Mouse (Mus musculus) left cerebral cortex, postnatal 14 days (tissue): ENCODE measurements at regions not wholly inside any gene's neighbourhood (a gene's known extent, or its start where the extent isn't known, plus 50 kb on each side); places are given as distances from the start of the nearest gene placed in this dataset.

Source experiments
- DNase-seq, 2 experiments: peaks; one replicate each; pipeline ENCODE4 v3.0.0; 2021 to 2022; ENCODE audit warnings: low spot score in 2 of 2, mixed read lengths in 1 of 2
- intact Hi-C: fragments of 180-260 bp; cut with DNase I; formaldehyde crosslinking; loops from one replicate; pipeline ENCODE4 v1.15.1; 2025

- intact Hi-C loops: no loop called here
- no peak for DNase-seq
Observed at GRCm38 (mm10) chr3:41480186-41480585, 75.3 kb upstream of the Jade1 start.

- intact Hi-C loops: no loop called here
- DNase-seq: no peak
Observed at GRCm38 (mm10) chr3:41478971-41479370, 76.6 kb upstream of the Jade1 start.

GRCm38 (mm10) chr3:41476516-41476915 is 79.0 kb upstream of the Jade1 start:
- peak; percentile 6 to 45 for DNase-seq
- intact Hi-C loops: no loop called here

- intact Hi-C loops: no loop called here
- no peak for DNase-seq
Observed at GRCm38 (mm10) chr3:41472586-41472985, 82.9 kb upstream of the Jade1 start.

DNA sequence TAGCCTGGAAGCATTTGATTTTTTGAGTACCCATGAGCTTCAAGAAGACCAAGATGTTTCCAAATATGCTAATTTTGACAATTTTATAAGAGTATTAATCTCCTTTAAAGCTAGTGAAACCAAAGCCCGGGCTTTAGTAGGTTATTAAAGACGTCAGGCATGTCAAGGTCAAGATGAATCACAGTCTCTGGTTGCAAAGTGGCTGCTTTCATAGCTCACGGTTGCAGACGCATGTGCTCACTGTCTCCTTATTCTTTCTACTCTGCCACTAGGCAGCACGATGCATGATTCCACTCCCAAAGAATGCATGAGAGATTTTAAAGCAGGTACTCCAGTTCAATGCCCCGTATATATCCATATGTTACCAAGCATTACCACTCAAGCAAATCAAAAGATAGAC is 86.4 kb upstream of the Jade1 start:
- intact Hi-C loops: no loop called here
- no peak for DNase-seq

- intact Hi-C loops: no loop called here
- DNase-seq: no peak
Observed at GRCm38 (mm10) chr3:41467857-41468256, 87.7 kb upstream of the Jade1 start.

GRCm38 (mm10) chr3:41465893-41466292 is 89.6 kb upstream of the Jade1 start:
- no peak for DNase-seq
- intact Hi-C loops: no loop called here

- intact Hi-C loops: no loop called here
- peak; percentile 23 to 64 for DNase-seq
Observed at GRCm38 (mm10) chr3:41462953-41463644, 92.4 kb upstream of the Jade1 start.

GRCm38 (mm10) chr3:41460131-41460530 is 95.4 kb upstream of the Jade1 start:
- DNase-seq: no peak
- intact Hi-C loops: no loop called here

- intact Hi-C loops: no loop called here
Observed at GRCm38 (mm10) chr3:41458156-41458555, 97.4 kb upstream of the Jade1 start.

GRCm38 (mm10) chr3:41453525-41453924 is 102.0 kb upstream of the Jade1 start:
- intact Hi-C loops: no loop called here
- no peak for DNase-seq

More at GRCm38 (mm10) chr3:41458156-41458555, 97.4 kb upstream of the Jade1 start:
- DNase-seq: no peak

- intact Hi-C loops: no loop called here
- DNase-seq: no peak
Observed at GRCm38 (mm10) chr3:41452716-41453090, 102.8 kb upstream of the Jade1 start.

GRCm38 (mm10) chr3:41452020-41452715 is 103.4 kb upstream of the Jade1 start:
- no peak for DNase-seq
- intact Hi-C loops: no loop called here

GRCm38 (mm10) chr3:41450696-41451095 is 104.8 kb upstream of the Jade1 start:
- no peak for DNase-seq
- intact Hi-C loops: no loop called here

DNA sequence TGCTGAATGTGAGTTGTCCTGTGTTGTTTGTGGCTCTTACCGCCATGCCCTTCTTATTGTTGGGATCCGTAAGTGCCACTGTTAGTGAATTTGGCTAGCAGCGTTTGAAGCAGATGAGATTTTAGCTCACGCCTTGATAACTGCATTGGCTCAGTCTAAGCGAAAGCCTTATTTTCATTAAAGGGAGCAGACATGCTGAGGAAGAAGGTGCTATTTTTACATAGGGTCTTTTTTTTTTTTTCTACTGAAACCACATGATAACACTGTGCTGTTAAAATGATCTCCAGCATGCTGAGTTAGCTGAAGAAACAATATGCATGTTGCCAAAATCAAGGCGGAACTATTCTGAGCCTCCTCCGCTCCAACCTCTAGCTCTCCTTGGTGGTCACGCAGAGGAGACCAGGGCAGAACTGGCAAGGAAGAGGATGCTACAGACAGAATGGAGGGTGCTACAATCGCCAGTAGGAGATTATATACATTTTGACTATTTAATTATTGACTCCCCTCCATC is 111.2 kb upstream of the Jade1 start:
- DNase-seq: peak in 1 of 2 experiments; percentile 18
- intact Hi-C loops: no loop called here

DNA sequence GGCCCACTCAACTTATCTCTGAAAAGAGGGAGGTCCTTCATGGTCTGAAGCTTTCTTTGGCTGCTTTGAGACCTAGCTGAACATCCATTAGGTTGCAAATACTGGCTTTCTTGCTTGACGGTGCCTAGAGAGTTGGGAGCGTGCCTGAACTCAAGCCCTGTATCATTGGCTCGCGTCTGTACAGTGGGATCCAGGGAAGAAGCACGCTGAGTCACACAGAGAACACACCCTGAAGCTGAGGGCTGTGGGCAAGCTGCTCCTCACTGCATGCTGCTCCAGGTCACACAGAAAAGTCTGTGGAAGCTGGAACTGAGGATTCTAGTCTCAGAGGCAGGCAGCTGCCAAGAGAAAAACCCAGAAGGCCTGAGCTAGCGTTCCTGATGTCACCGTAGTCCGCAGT is 119.3 kb upstream of the Jade1 start:
- intact Hi-C loops: no loop called here
- no peak for DNase-seq

DNA sequence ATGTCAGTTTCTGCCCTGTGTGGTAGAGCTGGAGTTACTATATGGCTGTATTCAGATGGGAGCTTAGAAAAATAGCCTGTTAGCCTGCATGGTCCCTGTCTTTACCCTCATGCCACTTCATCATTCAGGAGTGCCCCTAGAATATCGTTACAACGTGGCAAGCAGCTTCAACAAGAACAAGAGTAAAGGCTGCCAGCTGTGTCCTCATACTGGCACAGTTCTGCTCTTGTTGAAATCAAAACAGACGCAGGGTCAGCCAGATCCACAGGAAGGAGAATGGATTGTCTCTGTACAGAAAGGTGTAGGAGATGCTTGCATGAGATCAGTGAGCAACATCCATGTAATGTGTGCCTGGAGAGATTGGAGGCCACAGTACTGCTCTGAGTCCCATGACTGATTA is 122.4 kb upstream of the Jade1 start:
- intact Hi-C loops: no loop called here
- DNase-seq: no peak

GRCm38 (mm10) chr3:41432376-41432775 is 123.2 kb upstream of the Jade1 start:
- intact Hi-C loops: no loop called here
- no peak for DNase-seq

DNA sequence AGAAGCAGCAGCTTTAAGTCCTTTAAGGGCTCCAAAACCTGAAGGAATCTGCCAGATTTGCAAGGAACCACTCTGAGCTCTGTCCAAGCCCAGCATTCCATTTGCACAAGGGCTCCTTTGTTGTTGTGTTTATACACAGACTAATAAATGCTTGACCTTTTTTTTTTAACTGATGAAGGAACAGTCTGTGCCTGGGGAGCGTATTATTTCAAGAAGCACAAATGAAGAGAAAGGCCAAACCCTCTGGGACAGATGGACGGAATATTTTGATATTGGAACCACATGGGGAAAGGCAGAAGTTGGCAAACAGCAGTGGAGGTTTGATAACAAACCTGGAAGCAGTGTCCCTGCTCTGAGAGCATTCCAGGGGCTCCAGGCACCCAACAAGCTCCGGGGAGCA is 125.3 kb upstream of the Jade1 start:
- intact Hi-C loops: no loop called here
- peak in 1 of 2 experiments; percentile 21 for DNase-seq

- no peak for DNase-seq
- intact Hi-C loops: no loop called here
Observed at GRCm38 (mm10) chr3:41426946-41427345, 128.6 kb upstream of the Jade1 start.

- intact Hi-C loops: no loop called here
Observed at GRCm38 (mm10) chr3:41425863-41426262, 129.7 kb upstream of the Jade1 start.

More at GRCm38 (mm10) chr3:41425863-41426262, 129.7 kb upstream of the Jade1 start:
- no peak for DNase-seq
